Mouse (Mus musculus) heart, embryonic 11.5 days (tissue): ENCODE measurements around the gene Ppp1r12c. TPM values are rescaled to one million over a fixed set of nuclear protein-coding genes. Genes with fewer than 3 reads are reported as not detected.
A peak's percentile ranks its signal among the peaks of the same experiment; 100 is the strongest.

Experiments
- ATAC-seq: fragments of 200-750 bp; cut with Nextera tagmentation; replicated peaks from 2 replicates; pipeline ENCODE4 v1.8.0; 2017; ENCODE audit warnings: moderate library complexity; ENCODE audit not compliant: insufficient number of reproducible peaks, low FRiP score, low TSS enrichment
- H3K27ac ChIP-seq: fragments of 300-500 bp; sonication (generic); 2 replicates; pipeline ENCODE4 v1.5.1; 2014; ENCODE audit warnings: mild to moderate bottlenecking, low read depth, low read length
- H3K27me3 ChIP-seq: fragments of 300-500 bp; sonication (generic); 2 replicates; pipeline ENCODE4 v1.6.1; 2014; ENCODE audit warnings: mild to moderate bottlenecking, low read length, mixed read lengths; ENCODE audit not compliant: control insufficient read depth, insufficient read depth
- H3K36me3 ChIP-seq: fragments of 300-500 bp; sonication (generic); 2 replicates; pipeline ENCODE4 v1.6.1; 2014; ENCODE audit warnings: mild to moderate bottlenecking, low read length, moderate library complexity, mixed read lengths; ENCODE audit not compliant: control insufficient read depth, insufficient read depth
- H3K4me1 ChIP-seq: fragments of 300-500 bp; sonication (generic); 2 replicates; pipeline ENCODE4 v1.6.1; 2014; ENCODE audit warnings: low read length; ENCODE audit not compliant: control insufficient read depth, insufficient read depth
- H3K4me2 ChIP-seq: fragments of 300-500 bp; sonication (generic); 2 replicates; pipeline ENCODE4 v1.6.1; 2014; ENCODE audit warnings: mild to moderate bottlenecking, moderate library complexity
- H3K4me3 ChIP-seq: fragments of 300-500 bp; sonication (generic); 2 replicates; pipeline ENCODE4 v1.5.1; 2014; ENCODE audit warnings: low read depth, low read length
- H3K9ac ChIP-seq: fragments of 300-500 bp; sonication (generic); 2 replicates; pipeline ENCODE4 v1.6.1; 2014; ENCODE audit warnings: mild to moderate bottlenecking, low read depth, low read length, moderate library complexity
- H3K9me3 ChIP-seq: fragments of 300-500 bp; sonication (generic); replicated peaks from 2 replicates; pipeline ENCODE4 v1.6.1; 2016; ENCODE audit warnings: low read length; ENCODE audit not compliant: control insufficient read depth
- WGBS: fragments of 180-500 bp; shearing (Covaris S2); extraction: QIAGEN DNeasy Blood & Tissue Kit; methylation state at CpG from one replicate; pipeline ENCODE4 v1.1.7; 2014; ENCODE audit not compliant: insufficient replicate concordance; 5-methylcytosine and 5-hydroxymethylcytosine counted together
- polyA plus RNA-seq: library from polyadenylated mRNA; unstranded; fragments of >200 nt; fragmentation: Nextera tagmentation; extraction: Ambion mirVana; gene quantifications from 2 replicates; pipeline ENCODE4 v1.2.1, GENCODE M21; 2014

The Ppp1r12c gene
- 32.9 and 33.4 TPM in 2 replicates for polyA plus RNA-seq

DNA sequence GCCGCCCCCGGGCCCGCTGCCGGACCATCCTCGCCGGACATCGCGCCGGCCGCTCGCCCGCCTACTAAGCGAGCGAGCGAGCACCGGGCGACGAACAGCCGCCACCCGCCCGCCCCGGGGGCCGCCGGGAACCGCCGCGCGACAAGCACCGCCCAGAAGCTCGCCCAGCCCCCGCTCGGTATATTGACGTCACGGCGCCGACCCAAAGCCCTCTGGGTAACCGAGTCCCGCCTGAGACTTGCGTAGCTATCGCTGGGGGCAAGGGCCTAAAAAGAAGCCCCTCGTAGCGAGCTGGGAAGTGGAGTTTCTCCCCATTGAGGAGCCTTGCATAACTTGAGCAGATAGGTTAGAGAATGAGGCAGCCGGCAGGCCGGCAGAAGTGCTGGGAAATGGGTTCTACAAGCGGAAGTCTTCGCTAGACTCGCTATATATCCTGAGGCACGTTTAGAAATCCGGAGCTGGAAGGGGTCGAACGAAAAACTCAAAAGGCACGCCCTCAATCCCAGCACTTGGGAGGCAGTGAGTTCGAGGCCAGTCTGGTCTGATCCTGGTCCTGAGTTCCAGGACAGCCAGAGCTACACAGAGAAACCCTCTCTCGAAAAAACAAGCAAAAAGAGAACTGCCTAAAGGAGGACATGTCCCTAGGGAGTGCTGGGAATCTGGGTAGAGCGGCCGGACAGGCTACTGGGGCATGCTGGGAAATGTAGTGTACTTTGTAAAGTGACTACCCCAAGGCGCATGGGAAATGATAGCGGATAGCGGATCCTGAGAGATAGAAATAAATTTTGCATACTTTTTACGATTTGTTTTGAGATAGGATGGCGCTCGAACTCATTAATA lies at the start of gene Ppp1r12c:
TSS of gene Ppp1r12c (minus strand) at position 123 of the 840 bp plus-strand sequence.
- Histone ChIP-seq H3K9me3 (no peaks in the 10 kb centered on the region), H3K9ac (peak within 1 kb of the TSS; percentile 76), H3K4me3 (peak within 1 kb of the TSS; percentile 73), H3K27ac (peak within 1 kb of the TSS; percentile 89), H3K4me1 (peaks cover 36% of the 10 kb centered on the region), H3K4me2 (peak within 1 kb of the TSS; percentile 92), H3K36me3 (peaks cover 4% of the 10 kb centered on the region), H3K27me3 (no peaks in the 10 kb centered on the region)
- under 1% methylated on average over 49 of the region's 62 CpGs for WGBS
- peak; percentile 93 for ATAC-seq

DNA sequence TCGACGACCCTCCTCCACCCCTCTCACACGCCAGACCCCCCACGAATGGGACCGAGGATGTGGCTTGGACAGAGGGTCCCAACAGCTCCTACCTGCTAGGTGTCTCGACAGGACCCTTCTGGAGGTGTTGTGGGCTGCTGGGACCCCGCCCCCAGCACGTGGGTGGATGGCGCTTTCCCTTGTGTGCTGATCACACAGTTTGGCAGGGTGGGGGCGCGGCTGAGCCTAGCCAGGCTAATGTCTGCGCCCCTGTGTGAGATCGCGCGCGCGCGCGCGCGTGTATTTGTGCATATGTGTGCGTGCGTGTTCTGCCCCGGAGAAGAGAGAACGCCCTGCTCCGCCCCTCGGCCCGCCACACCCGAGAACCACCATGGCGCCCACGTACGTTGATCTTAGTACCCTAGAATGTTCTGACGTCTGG lies 45.8 kb upstream of the Ppp1r12c start, which contains the start of gene Syt5:
TSS of gene Syt5 (minus strand) at position 321 of the 421 bp plus-strand sequence.
- no peak within 1 kb of the TSS for H3K9ac ChIP-seq
- ATAC-seq, result 0 out of 2 replicates have a peak, but pooled peaks have one; percentile 18
- H3K27me3 ChIP-seq, result peaks cover 13% of the 10 kb centered on the region

DNA sequence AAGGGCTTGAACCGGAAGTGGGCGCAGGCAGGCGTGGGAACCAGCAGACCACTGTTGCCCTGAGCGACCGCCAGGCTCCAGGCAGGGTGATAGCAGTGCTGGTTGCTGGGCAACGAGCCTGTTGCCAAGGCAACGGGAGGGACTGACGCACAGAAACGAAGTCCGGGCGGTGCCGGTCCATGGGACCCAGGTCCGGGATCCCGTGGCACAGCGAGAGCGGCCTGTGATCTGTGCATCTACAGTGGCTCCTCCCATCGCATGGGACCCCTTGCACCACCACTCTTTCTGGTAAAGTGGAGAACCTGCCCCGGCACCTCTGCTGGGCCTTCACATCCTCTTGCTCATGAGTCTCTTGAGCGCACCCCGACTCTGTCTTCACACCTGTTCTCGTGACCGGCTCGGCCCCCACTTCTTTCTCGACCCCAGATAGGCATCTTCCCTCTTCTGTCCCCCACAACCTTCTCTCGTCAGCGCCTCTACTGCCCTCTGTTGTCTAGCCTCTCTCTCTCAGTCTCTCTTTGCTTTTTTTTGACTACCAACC lies 45.2 kb upstream of the Ppp1r12c start:
- ATAC-seq, result peak; percentile 68; the same call in 1 of the 2 replicates
- H3K36me3 ChIP-seq, result no peaks in the 10 kb centered on the region
- H3K9me3 ChIP-seq, result no peaks in the 10 kb centered on the region
- H3K4me1 ChIP-seq, result peaks cover 10% of the 10 kb centered on the region
- H3K4me3 ChIP-seq, result peak overlapping the region; percentile 26
- H3K27ac ChIP-seq, result no peak overlapping the region
- 4% methylated on average over 26 of the region's 26 CpGs for WGBS
- peak overlapping the region; percentile 61 for H3K4me2 ChIP-seq
- H3K27me3 ChIP-seq, result peaks cover 13% of the 10 kb centered on the region
- H3K9ac ChIP-seq, result no peak overlapping the region

More for the DNA sequence above, 45.8 kb upstream of the Ppp1r12c start, which contains the start of gene Syt5:
- peaks cover 10% of the 10 kb centered on the region for H3K4me1 ChIP-seq
- no peaks in the 10 kb centered on the region for H3K36me3 ChIP-seq
- H3K27ac ChIP-seq, result no peak within 1 kb of the TSS
- WGBS, result 11% methylated on average over 33 of the region's 33 CpGs
- peak within 1 kb of the TSS; percentile 61 for H3K4me2 ChIP-seq
- H3K9me3 ChIP-seq, result no peaks in the 10 kb centered on the region
- H3K4me3 ChIP-seq, result peak within 1 kb of the TSS; percentile 26

DNA sequence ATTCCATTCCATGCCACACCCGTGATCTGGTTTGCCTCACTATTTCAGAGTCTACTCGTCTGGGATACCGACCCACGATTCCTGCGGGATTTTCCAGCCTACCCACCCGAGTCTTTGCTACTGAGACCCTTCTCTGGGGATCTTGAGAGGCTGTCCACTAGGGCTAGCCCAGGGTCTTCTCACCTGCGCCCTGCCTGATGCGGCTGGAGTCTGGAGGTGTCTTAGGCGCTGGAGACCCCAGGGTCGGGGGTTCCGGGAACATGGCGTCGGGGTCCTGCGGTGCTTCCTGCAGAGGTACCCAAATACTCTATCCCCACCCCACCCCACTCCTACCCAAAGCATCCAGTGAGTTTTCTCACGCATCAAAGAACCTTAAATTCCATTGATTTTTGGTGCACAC lies 44.6 kb upstream of the Ppp1r12c start:
- Histone ChIP-seq H3K9me3 (no peaks in the 10 kb centered on the region), H3K36me3 (no peaks in the 10 kb centered on the region), H3K27me3 (peaks cover 13% of the 10 kb centered on the region), H3K4me1 (peaks cover 10% of the 10 kb centered on the region), H3K4me3 (no peak overlapping the region), H3K9ac (no peak overlapping the region), H3K27ac (no peak overlapping the region), H3K4me2 (peak overlapping the region; percentile 61)
- 72% methylated on average over 15 of the region's 15 CpGs for WGBS
- ATAC-seq, result peak; percentile 1; the same call in 1 of the 2 replicates

DNA sequence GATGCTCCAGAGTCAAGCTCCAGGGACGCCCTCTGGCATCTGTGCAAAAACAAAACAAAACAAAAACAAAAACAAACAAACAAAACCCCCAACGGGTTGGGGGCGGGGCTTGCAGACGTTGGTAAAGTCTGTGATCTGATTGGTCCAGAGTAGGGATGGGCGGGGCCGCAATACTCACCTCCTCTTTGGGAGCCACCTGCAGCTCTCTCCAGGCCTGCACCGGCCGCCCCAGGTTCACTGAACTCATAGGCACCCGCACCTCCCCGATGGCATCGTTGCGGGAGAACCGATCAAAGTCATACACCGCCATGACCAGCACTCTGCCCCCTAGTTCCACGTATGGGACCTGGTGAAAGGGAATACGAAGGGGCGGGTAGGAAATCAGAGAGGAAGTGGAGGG lies 40.5 kb upstream of the Ppp1r12c start:
- Histone ChIP-seq H3K4me3 (no peak overlapping the region), H3K9me3 (no peaks in the 10 kb centered on the region), H3K36me3 (no peaks in the 10 kb centered on the region), H3K9ac (no peak overlapping the region), H3K27ac (no peak overlapping the region), H3K4me2 (no peak overlapping the region), H3K4me1 (peaks cover 6% of the 10 kb centered on the region), H3K27me3 (0 out of 2 replicates have a peak, but pooled peaks cover 2% of the 10 kb centered on the region)
- no peak for ATAC-seq
- 31% methylated on average over 17 of the region's 17 CpGs for WGBS

DNA sequence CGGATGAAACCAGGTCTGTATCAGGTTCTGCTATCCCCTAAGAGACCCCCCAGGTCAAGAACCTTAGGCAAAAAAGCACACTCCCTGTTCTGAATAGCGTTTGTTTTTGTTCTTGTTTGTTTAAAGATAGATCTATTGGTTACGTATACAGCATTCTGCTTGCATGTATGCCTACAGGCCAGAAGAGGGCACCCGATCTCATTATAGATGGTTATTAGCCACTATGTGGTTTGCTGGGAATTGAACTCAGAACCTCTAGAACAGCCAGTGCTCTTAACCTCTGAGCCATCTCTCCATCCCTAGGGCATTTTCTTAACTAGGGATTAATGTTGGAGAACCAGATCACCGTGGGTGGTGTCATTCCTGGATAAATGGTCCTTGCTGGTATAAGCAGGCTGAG lies 39.9 kb upstream of the Ppp1r12c start:
- ATAC-seq, result no peak
- no peak overlapping the region for H3K9ac ChIP-seq
- H3K9me3 ChIP-seq, result no peaks in the 10 kb centered on the region
- H3K36me3 ChIP-seq, result no peaks in the 10 kb centered on the region
- H3K4me1 ChIP-seq, result peaks cover 2% of the 10 kb centered on the region; the same call in 1 of the 2 replicates
- 57% methylated on average over 5 of the region's 5 CpGs for WGBS
- no peak overlapping the region for H3K27ac ChIP-seq
- H3K4me3 ChIP-seq, result no peak overlapping the region
- no peaks in the 10 kb centered on the region for H3K27me3 ChIP-seq
- H3K4me2 ChIP-seq, result no peak overlapping the region

DNA sequence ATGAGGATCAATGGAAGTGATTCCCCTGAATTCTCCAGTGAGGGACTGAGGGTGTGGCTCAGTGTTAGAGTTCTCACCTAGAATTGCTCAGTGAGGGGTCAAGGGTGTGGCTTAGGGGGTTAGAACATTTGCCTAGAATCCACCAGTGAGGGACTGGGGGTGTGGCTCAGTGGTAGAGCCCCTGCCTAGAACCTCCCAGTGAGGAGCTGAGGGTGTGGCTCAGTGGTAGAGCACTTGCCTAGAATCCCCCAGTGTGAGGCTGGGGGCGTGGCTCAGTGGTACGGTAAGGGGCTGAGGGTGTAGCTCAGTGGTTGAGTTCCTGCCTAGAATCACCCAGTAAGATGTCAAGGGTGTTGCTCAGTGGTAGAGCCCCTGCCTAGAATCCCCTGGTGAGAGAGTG lies 37.5 kb upstream of the Ppp1r12c start:
- WGBS, result 66% methylated on average over 2 of the region's 2 CpGs
- no peaks in the 10 kb centered on the region for H3K9me3 ChIP-seq
- no peak overlapping the region for H3K9ac ChIP-seq
- H3K4me1 ChIP-seq, result no peaks in the 10 kb centered on the region
- no peaks in the 10 kb centered on the region for H3K36me3 ChIP-seq
- no peak overlapping the region for H3K27ac ChIP-seq
- no peaks in the 10 kb centered on the region for H3K27me3 ChIP-seq
- no peak overlapping the region for H3K4me2 ChIP-seq
- no peak overlapping the region for H3K4me3 ChIP-seq
- ATAC-seq, result no peak

DNA sequence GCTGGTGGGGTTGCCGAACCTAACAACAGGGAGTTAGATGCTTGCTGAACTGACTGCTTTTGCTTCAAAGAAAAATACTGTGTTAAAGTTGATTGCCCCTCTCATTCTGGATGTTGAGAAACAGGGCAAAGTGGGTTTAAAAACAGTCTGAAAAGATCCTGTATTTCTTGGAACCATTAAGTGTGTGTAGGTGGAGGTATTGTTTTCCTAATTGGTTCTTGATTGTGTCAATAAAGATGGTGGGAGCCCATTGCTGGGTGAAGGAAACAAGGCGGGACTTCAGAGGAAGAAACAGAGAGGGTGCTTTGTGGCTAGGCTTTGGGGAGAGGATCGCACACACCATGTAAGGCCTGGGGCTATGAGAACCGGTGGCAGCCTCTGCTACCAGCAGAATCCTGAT lies 35.7 kb upstream of the Ppp1r12c start:
- Histone ChIP-seq H3K4me1 (no peaks in the 10 kb centered on the region), H3K36me3 (no peaks in the 10 kb centered on the region), H3K9me3 (no peaks in the 10 kb centered on the region), H3K9ac (no peak overlapping the region), H3K27ac (no peak overlapping the region), H3K4me2 (no peak overlapping the region), H3K27me3 (no peaks in the 10 kb centered on the region), H3K4me3 (no peak overlapping the region)
- ATAC-seq, result no peak
- WGBS, result 41% methylated on average over 4 of the region's 4 CpGs
